Mouse (Mus musculus) T-cell, adult 2 months (primary cell): ENCODE measurements around the gene Retreg1.

ENCODE experiments used
- DNase-seq: peaks from one replicate; pipeline ENCODE4 v3.0.0; 2022; ENCODE audit warnings: low spot score

Gene Retreg1

DNA sequence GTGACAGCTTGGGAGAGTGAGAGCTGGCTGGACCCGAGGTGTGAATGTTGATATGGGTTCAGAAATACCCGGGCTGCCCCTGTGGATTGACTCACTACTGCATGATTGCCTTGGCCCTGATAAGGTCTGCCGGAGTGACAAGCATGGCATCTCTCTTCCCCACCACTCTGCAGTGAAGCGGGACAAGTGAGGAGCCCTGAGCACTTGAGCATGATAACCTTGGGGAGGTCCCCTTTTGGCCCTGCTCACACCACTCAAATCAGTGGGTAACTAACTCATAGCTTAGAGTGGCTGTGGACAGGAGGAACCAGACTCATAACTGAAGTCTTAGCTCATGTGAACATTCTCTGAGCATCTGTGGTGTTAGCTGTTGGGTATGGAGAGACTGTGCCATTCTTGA lies 77.0 kb downstream of the Retreg1 start:
- DNase-seq, result no peak

DNA sequence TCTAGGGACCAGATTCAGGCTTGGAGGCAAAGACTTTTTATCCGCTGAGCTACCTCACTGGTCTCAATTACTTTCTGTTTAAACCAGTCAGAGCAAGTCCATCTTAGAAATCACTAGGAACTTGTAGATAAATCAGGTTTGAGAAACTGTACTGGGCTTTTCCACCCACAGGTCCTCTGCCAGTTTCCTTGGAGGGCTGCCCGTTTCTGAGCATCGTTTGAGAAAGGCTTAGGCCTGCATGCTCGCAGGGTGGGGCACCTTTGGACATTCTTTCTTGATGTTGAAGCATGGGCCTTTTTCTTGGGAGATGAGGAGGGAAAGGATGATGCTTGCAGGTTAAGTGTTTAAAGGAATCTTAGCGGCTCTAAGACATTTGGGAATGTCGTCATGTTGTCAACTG lies 77.9 kb downstream of the Retreg1 start:
- DNase-seq, result no peak

DNA sequence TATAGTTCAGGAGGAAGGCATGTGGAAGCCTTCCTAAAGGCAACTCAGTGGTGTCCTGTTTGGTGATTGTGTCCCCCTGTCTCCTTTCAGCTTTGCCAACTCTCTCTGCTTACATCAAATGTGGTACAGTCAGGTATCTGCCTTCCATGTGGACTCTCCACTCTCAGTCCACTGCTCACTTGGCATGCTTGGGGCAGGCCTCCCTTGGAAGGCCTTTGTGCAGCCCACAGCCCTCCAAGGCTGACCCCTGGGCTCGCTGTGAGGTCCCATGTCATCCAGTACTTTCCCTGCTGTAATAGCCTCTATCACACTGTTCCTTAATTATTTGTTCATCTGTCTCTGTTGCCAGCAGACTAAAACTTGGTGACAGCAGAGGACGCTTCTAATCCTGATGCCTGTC lies 79.0 kb downstream of the Retreg1 start:
- no peak for DNase-seq

DNA sequence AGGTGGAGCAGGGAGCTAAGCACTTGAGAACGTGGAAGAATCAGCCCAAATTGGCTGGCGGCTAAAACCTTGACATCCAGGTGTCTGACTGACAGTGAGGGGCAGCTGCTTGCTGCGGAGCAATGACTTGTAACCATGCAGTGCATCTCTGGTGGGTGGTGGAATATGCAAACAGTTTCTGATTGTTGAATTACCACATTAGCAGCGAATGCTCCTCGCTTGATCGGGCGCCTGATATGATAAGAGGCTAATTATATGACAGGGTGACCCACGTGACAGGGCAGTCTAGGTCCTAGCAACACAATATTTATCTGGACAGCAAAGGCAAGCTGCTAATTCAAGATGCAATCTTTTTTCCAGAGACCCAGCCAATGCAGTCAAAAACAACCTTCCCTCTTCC lies 80.9 kb downstream of the Retreg1 start:
- no peak for DNase-seq

DNA sequence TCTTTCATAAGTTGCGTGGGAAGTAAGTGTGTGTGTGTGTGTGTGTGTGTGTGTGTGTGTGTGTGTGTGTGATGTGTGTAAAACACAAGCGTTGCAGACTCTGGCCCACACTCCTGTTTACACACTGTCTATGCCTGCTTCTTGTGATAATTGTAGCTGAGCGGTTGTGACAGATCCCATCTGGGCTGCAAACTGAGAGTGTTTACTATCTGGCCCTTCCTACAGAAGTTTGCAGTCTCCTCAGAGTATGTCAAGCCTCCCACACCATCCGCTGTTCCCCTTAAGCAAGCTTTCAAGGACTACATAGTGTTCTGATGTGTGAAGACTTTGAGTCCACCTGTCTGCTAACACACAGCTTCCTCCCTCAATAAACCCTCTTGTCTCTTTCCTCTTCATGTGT lies 83.2 kb downstream of the Retreg1 start:
- no peak for DNase-seq

DNA sequence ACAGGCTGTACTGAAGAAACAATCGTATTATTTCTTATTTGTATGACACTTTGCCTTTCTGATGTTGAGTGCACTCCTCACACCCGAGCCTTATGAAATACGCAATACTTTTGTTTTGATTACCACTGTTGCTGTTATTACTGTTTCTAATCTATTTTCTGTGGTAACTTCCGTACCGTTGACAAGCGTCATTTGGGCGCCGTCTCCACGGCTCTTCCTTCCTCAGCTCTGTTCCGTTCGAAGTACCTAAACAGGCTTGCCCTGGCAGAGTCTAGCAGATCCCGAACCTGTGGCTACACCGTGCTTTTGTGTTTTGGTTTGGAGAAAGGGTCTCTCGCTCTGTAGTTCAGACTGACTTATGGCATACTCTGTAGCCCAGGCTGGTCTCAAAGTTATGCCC lies 84.1 kb downstream of the Retreg1 start:
- no peak for DNase-seq

DNA sequence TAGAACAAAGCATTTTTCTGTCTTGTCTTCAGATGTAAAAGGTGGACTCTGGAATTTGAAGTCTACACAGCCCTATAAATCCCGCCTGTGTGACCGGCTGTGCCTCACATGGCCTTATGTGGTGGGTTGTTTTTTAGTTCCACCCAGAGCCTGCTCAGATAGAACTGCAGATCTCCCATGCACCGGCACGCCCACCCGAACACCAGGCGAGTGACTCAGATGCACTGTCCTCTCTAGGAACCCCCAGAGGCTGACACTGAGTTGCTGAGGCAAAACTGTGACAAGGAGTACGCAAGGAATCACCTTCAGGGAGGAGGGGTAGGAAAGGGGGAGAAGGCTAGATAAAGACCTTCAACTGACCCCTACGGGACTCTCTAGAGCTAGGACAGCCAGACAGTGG lies 85.0 kb downstream of the Retreg1 start:
- no peak for DNase-seq

DNA sequence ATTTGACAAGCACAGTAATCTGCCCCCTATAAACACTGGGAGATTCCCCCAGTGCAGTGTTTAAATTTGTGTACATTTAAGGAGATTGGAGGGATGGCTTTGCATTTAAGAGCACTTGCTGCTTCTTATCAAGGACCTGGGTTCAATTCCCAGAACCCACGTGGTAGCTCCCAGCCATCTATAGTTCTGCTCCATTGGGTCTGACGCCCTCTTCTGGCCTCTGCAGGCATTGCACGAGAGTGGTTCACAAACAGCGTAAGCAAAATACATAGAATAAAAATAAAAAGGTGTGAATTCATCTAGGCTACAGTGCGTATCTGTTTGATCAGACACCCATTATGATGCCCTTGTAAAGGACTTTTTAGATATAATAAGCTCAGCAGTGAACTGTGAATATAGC lies 85.9 kb downstream of the Retreg1 start:
- DNase-seq, result no peak

DNA sequence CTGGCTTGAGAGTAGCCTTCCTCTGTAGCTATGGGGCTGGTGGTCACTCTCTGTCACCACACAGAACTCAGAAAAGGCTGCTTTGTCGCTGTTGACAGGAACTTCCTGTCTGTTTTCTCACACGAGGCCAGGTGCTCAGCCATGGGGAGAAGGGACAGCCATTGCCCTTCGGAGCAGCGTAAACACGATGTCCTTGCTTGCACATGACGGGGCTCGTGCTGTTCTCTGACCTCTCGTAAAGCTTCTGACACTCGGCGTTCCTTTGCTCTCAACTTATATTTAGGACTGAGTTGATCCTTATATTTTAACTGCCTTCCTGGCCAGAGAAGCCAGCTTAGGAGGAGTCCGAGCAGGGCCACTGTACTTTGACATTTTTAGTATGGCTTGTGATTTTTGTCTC lies 86.5 kb downstream of the Retreg1 start:
- DNase-seq, result no peak

DNA sequence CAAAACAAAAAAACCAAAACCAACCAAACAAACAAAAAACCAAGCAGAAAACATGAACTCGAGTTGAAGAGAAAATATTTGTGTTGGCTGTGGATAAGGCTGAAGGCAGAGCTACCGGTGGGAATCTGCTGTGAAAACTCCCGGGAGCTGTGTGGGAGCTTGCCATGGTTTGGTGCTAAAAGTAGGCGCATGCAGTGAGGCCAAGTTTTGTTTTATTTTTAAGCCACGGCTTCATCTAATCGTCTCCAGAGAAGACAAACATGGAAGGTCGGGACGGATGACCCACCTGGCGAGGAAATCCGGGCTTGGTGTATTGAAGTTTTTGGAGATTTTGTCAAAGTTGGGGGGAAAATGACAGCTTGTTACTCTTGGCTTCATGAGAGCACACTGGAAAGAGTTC lies 87.0 kb downstream of the Retreg1 start:
- DNase-seq, result no peak

DNA sequence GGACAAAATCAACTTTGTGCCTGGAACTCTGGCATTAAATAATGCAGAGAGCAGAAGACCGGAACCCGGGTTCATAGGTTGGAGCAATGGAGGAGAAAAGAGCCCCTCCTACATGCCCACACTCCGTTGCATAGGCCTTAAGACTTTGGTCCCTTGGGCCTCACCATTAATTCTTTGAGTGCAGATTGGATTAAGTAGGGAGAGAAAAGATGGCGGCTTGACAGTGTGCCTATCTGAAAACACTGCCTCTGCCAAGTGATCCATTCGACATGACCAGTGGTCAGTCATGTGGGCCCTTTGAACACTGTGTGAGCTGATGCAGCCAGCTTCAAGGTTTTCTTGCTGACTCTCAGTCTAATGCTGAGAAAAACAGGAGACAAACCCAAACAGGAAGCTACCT lies 87.7 kb downstream of the Retreg1 start:
- no peak for DNase-seq

DNA sequence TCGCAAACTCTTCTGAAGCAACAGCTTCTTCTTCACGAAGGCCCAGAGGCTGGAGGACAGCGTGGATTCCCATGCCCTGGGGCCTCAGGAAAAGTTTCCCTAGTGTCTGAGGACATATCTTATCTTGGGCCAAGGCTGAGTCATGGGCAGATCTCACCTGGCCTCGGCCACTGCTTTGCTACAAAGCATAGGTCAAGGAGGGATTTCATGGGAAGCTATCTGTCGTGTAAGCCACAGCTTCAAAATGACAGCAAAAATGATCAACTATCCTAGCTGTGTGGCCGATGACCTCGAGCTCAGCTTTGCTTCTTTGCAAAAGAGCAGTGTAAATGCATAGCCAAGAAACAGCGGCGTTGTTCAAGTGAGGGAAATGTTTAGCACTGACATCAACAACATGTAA lies 89.5 kb downstream of the Retreg1 start:
- DNase-seq, result no peak

DNA sequence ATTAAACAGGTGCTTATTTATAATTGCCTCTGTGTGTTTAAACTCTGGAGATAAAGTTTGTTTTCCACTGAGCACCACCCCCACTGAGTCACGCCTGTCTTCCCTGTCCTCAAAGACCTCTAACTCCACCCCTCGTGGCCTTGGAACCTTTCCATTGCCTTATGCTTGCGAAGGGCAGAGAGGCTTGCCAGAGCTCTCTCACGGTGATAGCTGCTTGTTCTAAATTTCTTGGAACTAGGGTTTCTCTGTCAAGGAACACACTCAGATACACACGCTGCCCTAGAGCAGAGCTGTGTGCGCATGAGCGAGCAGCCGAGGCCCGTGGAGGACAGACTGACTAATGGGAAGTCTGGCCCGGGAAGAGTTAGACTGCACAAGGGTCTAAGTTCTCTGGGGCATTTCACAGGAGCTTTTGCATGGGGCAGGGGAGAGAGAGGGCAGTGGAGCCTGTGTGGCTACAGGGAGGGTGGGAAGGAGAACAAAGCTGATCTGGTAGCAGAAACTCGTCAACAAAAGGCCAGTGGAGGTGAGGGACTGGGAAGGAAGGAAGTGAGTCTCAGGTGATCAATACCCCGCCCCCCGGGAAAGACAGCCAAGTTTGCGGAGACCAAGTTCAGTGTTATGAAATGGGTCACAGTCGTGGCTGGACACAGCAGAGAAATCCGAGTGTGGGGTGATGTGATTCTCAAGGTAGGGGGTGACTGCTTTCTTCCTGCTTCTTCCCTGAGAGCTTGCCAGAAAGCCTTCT lies 90.1 kb downstream of the Retreg1 start:
- no peak for DNase-seq

DNA sequence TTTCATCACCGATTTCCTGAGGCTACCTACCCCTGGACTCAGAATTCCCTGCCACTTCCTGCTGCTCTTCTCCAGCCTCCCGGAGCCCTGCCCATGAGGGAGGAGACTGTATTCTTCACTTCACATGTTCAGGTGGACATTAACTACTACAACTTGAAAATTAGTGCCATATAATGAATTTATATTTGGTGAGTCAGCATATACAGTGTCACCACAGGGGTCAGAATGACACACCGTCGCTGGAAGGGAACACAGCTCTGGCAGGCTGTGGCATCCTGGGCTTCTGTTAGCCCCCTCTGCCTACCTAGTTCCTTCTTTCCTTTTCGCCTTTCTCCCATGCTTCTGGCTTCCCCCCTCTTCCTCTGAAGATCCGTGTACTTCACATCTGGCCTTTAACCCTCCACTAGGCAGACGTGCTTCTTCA lies 90.7 kb downstream of the Retreg1 start:
- no peak for DNase-seq

DNA sequence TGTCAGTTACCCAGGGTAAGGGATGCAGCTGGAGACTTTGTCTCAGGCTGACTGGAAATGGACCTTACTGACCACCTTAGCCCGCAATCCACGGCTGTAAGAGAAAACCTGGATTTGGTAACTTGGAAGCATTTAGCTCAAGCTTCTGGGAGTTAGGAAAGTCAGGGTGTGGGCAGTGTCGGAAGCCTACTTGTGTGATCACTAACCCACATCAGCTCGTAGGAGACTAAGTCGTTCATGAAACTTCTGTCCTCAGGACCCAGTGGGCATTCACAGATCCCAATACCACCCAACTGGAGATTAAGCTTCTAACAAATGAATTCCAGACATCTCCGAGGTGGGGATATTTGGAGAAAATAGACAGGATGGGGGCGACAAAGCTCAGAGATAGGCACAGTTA lies 91.4 kb downstream of the Retreg1 start:
- DNase-seq, result no peak

DNA sequence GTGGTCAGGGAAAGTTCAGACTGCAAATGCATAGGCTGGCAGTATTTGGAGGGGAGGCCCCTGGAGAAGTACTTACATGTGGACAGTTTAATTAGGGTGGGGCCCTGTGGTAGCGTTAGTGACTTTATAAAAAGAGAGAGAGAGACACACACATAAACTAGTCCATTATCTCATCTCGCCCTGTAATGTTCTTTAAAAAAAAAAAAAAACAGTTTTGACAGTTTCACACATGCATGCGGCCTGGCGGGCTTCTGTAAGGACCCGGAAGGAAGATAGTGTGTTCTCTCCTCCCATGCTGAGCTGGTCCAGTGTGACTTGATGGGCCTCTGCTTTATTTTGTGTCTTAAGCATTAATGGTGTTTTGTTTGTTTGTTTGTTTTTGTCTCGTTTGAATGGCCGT lies 95.5 kb downstream of the Retreg1 start:
- DNase-seq, result no peak

DNA sequence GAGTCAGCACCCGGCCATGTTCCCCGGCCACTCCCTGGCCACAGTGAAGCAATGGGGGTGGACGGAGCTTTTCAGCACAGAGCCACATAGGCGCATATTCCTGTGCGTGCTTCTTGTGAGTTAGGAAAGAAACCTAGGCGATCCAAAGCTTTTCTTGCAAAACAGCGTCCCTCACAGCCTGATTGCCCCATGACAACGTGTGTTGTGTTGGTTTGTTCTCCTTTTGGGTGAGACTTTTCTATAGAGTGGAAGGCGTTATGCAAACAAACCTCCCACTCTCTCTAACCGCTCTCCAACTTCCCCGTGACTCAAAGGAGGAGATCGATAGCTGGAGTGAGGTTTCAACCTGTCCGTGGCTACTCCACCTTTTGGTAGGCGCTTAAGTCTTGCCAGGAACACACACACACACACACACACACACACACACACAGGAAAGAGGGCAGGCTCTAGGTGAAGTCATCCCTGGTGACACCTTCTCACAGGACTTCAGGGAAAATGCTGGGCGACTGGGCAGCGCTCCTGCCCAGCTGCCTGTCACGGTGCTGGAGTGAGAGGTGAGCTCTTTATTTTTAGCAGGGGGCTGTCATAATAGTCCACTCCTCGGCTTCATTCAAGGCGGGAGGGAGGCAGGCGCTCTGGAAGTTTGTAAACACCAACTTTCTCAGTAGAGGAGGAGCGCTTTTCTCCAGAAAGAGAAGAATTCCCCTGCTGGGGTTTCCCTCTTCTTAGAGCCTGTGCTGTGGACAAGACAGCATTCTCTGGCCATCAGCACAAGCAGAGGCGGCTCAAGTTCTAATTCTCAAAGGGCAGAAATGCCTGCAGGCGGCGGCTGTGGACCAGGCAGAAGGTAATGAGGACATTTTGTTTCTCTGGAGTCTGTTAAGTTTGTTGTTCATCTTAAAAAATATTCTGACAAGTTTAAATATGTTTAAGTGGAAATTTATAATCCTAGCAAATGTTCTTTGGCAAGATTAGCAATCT lies 97.7 kb downstream of the Retreg1 start:
- DNase-seq, result no peak

DNA sequence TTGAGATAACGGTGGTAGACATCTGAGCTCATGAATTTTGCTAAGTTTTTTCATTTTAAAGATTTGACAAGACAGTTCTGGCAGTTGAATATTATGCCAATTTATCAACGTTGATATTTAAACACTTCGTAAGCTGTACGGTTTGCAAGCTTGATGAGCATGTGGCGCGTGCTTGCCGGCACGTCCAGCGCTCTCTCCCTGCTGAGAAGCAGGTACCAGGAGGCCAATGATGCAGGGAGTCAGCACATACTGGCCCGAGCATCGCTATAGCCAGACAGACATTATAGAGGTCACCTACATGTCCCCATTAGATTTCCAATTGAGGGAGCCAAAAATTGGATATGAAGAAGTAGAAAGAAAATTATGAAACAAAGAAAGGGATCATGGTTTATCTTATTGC lies 98.5 kb downstream of the Retreg1 start:
- no peak for DNase-seq

DNA sequence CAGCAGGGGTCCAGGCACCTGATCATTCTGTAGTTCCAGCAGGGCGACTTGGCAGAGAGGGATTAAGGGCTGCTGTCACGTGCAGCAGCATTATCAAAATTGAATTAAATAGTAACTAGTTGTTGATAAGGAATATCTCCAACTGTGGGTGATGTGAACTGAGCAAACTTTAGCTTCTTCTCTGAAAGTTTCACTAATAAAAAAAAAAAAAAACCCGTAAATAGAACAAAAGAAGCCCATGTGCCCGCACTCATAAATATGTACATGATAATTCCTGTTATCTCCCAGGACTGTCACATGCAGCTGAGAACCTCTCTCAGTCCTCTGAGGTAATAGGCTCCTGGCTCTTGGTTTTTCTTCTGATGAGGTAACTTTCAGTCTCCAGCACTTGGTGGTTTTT lies 99.4 kb downstream of the Retreg1 start:
- DNase-seq, result no peak

DNA sequence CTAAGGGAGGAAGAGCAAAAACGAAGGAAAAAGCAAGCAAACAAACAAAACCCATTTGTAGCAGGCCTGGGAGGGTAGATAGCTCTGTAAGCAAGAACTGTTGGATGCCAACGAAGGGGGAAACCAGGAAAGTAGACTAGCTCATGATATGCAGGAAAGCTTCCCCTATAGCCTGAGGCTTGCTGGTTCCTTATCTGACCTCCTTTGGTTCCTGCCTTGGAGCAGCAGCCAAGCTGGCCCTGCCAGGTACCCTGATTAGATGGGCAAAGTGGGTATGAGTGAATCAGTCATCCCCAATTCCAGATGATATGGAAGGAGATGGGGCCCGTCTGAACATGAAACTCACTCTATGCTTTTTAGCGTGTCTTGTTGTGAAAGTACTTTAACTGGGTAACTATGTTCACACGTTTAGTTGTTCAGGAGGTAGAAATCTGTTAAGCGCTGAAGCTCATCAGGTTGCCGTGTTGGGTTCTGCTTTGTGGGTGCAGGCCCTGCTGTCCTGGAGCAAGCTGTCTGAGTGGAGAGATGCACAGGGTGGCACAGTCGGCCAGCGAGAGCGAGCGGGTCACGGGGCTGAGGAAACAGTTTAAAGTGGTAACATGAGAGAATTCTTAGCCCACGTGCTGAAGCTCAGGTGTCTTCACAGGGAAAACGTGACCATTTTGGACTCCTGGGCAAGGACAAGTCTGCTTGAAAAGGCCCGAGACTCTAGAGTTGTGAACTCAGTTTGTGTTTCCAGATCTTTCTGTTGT lies 100.6 kb downstream of the Retreg1 start:
- DNase-seq, result no peak

DNA sequence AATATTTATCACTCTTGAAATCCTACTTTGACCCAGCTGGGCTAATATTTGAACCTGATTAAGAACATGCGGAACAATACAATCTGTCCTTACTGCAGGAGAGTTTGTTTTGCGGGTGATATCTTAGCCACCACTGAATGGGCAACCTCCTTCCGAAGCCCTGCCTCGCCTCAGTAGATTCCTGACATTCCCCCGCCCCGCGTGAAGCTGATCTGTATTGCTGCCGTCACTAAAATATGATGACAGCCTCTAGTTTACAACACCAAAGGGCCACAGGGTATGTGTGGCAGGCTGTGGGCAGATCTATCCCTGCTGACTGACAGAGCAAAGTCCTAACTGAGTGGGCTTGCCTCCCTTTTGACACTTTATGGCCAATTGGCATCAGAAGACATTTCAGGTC lies 102.2 kb downstream of the Retreg1 start:
- no peak for DNase-seq

DNA sequence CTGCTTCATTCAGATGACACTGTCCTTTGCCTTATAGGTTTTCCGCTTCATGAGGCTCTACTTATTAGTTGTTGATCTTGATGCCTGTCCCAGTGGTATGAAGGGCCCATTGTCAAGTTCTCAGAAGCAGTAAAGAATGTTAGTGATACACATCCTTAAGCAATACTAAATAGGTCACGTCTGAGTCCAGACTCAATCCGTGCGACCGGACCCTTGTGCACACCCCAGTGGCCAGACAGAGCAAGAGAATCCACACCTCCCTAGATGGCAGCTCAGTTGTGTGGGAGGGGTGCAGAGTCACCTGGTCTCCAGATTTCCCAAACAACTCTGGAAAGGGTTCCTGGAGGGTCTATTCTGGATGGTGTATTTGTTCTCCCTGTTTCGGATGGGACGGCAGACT lies 103.5 kb downstream of the Retreg1 start:
- DNase-seq, result no peak

DNA sequence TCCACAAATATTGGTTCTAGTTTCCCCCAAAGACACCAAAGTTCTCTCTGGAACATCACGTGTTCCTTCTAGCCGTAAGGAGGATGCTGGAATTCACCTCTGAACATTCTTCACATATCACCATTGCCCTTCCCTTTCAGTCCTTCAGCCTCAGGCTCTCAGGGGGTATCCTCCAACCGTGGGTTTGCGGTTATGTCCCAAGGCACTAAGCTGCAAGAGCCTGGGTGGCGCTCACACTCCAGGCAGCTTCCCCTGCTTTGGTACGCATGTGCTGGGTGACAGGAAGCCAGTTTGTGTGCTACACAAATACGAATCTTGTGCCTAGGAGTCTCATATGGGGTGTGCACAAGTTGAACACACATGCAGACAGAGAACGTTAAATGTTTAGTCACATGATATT lies 104.4 kb downstream of the Retreg1 start:
- DNase-seq, result no peak
